ENCODE assay signal across 8 mouse cellular contexts in genomic region chr5:139371631-139372401, GRCm38 (mm10). TPM values are rescaled to one million over a fixed set of nuclear protein-coding genes. Genes with fewer than 3 reads are reported as not detected.
DNase-seq lines count a peak whose midpoint lies in the region; ATAC-seq and TF ChIP-seq lines count a peak whose summit lies in the region.

No protein-coding gene starts in this region.

- H3K27me3 ChIP-seq in Patski = no peaks in the 10 kb centered on the region
- no peaks in the 10 kb centered on the region for H3K27me3 ChIP-seq in hindbrain, embryonic 11.5 days (ENCODE audit: control insufficient read depth, insufficient read depth, low read length)

- H3K36me3 ChIP-seq in hindbrain, embryonic 11.5 days (ENCODE audit: control insufficient read depth, insufficient read depth, low read length) = no peaks in the 10 kb centered on the region

- under 1% methylated on average over 38 of the region's 39 CpGs for WGBS in hindbrain, embryonic 11.5 days

- peaks cover 4% of the 10 kb centered on the region; the same call in 1 of the 2 replicates for H3K4me1 ChIP-seq in hindbrain, embryonic 11.5 days (replicated peaks; ENCODE audit: control insufficient read depth, insufficient read depth, low read length)

- no peak for DNase-seq in Patski (ENCODE audit: low read depth, low spot score)
- DNase-seq in cerebellum, adult 9-11 months = peak; percentile 89
- peak; percentile 73 to 85 for DNase-seq in frontal cortex, adult 2 months (ENCODE audit: extremely low spot score in 1 of 2, low spot score in 1 of 2)
- peak; percentile 95 for DNase-seq in hindbrain, embryonic 11.5 days (ENCODE audit: low spot score)
- DNase-seq in layer of hippocampus, postnatal 14 days (ENCODE audit: low spot score in 2 of 2) = peak; percentile 81 to 87
- peak; percentile 97 for DNase-seq in lung, postnatal 10 days
- DNase-seq in ovary, postnatal 14 days (ENCODE audit: low spot score) = peak; percentile 87
- peak; percentile 87 for DNase-seq in thymus, postnatal 14 days

- H3K9me3 ChIP-seq in hindbrain, embryonic 11.5 days (ENCODE audit: control insufficient read depth, low read length) = no peaks in the 10 kb centered on the region

- POLR2A ChIA-PET in Patski (lab: Charles Lee) = interaction anchor here (0.6 to 0.7 kb wide), 2 partner anchors 330 to 419 kb away, joined by 3 to 7 read pairs; partner anchors contain the start of gene Mafk

- in situ Hi-C loops in Patski (cut with MboI; ENCODE audit: low pct_unique_long_range_greater_than_20kb) = loop anchor here (25.0 kb wide), 1 partner anchor 290 kb away; no protein-coding TSS in a partner anchor

- H3K27ac ChIP-seq in hindbrain, embryonic 11.5 days (ENCODE audit: low read depth, low read length) = peak overlapping the region; percentile 53; the same call in 1 of the 2 replicates

- H3K4me3 ChIP-seq in hindbrain, embryonic 11.5 days (ENCODE audit: low read depth, low read length) = peak overlapping the region; percentile 51

- CTCF ChIA-PET in Patski (lab: Charles Lee) = interaction anchor here (1.1 kb wide), 1 partner anchor 14 kb away, joined by 3 read pairs; no protein-coding TSS in a partner anchor

- peak overlapping the region; percentile 87 for H3K9ac ChIP-seq in hindbrain, embryonic 11.5 days (ENCODE audit: low read depth, low read length)

- peak overlapping the region; percentile 88 for H3K4me2 ChIP-seq in hindbrain, embryonic 11.5 days (replicated peaks; ENCODE audit: low read depth, low read length)

- ATAC-seq in Patski = peak; percentile 37
- ATAC-seq in hindbrain, embryonic 11.5 days (ENCODE audit: low FRiP score) = peak; percentile 92

- TF ChIP-seq CTCF in Patski (IDR thresholded peaks at IDR 0.05) = no peak

RNA-seq across cellular contexts. Expression of gene Gpr146, which starts 5.7 kb away (rescaled TPM):
- 7.9 TPM for polyA plus RNA-seq in Patski (2021)
- 12.0 and 15.2 TPM in 2 replicates for polyA plus RNA-seq in frontal cortex, adult 2 months (2012; rRNA removed)
- polyA plus RNA-seq in hindbrain, embryonic 11.5 days (2014; fragmentation: Nextera tagmentation; extraction: Ambion mirVana) = 1.8 TPM in 2 replicates
- total RNA-seq in layer of hippocampus, postnatal 14 days (2021) = 10 to 100 TPM; 10.1 to 11.8 TPM

RNA-seq across cellular contexts. Expression of gene Cyp2w1, which starts 19.4 kb away (rescaled TPM):
- polyA plus RNA-seq in Patski (2021) = not detected
- not detected in 2 replicates for polyA plus RNA-seq in frontal cortex, adult 2 months (2012; rRNA removed)
- polyA plus RNA-seq in hindbrain, embryonic 11.5 days (2014; fragmentation: Nextera tagmentation; extraction: Ambion mirVana) = not detected in 2 replicates
- not detected for total RNA-seq in layer of hippocampus, postnatal 14 days (2021)

RNA-seq across cellular contexts. Expression of gene Cox19, which starts 20.6 kb away (rescaled TPM):
- 66.1 TPM for polyA plus RNA-seq in Patski (2021)
- 93.5 and 97.3 TPM in 2 replicates for polyA plus RNA-seq in frontal cortex, adult 2 months (2012; rRNA removed)
- 127 and 129 TPM in 2 replicates for polyA plus RNA-seq in hindbrain, embryonic 11.5 days (2014; fragmentation: Nextera tagmentation; extraction: Ambion mirVana)
- 10 to 100 TPM; 73.6 to 79.4 TPM for total RNA-seq in layer of hippocampus, postnatal 14 days (2021)

RNA-seq across cellular contexts. Expression of gene C130050O18Rik, which starts 33.3 kb away (rescaled TPM):
- polyA plus RNA-seq in Patski (2021) = 0.24 TPM
- polyA plus RNA-seq in frontal cortex, adult 2 months (2012; rRNA removed) = 0.42 and 0.44 TPM in 2 replicates
- 0.11 and 0.32 TPM in 2 replicates for polyA plus RNA-seq in hindbrain, embryonic 11.5 days (2014; fragmentation: Nextera tagmentation; extraction: Ambion mirVana)
- under 1 TPM; 0.17 to 0.21 TPM for total RNA-seq in layer of hippocampus, postnatal 14 days (2021)

RNA-seq across cellular contexts. Expression of gene Adap1, which starts 46.4 kb away (rescaled TPM):
- polyA plus RNA-seq in Patski (2021) = 5.0 TPM
- polyA plus RNA-seq in frontal cortex, adult 2 months (2012; rRNA removed) = 178 and 201 TPM in 2 replicates
- polyA plus RNA-seq in hindbrain, embryonic 11.5 days (2014; fragmentation: Nextera tagmentation; extraction: Ambion mirVana) = 2.1 and 4.0 TPM in 2 replicates
- 100 to 1,000 TPM; 263 to 264 TPM for total RNA-seq in layer of hippocampus, postnatal 14 days (2021)
